Mouse (Mus musculus) neural tube, embryonic 12.5 days (tissue): Measurements from ENCODE around the gene Hoxd11. TPM values are rescaled to one million over a fixed set of nuclear protein-coding genes. Genes with fewer than 3 reads are reported as not detected.

Experiments
- ATAC-seq: fragments of 200-750 bp; cut with Nextera tagmentation; 2 replicates; pipeline ENCODE4 v1.8.0; 2017; ENCODE audit warnings: low read depth, mild to moderate bottlenecking, moderate TSS enrichment, moderate library complexity; ENCODE audit not compliant: low FRiP score
- H3K27ac ChIP-seq: fragments of 300-500 bp; sonication (generic); 2 replicates; pipeline ENCODE4 v1.5.1; 2016
- H3K27me3 ChIP-seq: fragments of 300-500 bp; sonication (generic); replicated peaks from 2 replicates; pipeline ENCODE4 v1.6.1; 2016; ENCODE audit warnings: mild to moderate bottlenecking
- H3K36me3 ChIP-seq: fragments of 300-500 bp; sonication (generic); 2 replicates; pipeline ENCODE4 v1.6.1; 2016; ENCODE audit warnings: mild to moderate bottlenecking
- H3K4me1 ChIP-seq: fragments of 300-500 bp; sonication (generic); 2 replicates; pipeline ENCODE4 v1.6.1; 2016
- H3K4me2 ChIP-seq: fragments of 300-500 bp; sonication (generic); replicated peaks from 2 replicates; pipeline ENCODE4 v1.6.1; 2016; ENCODE audit warnings: mild to moderate bottlenecking
- H3K4me3 ChIP-seq: fragments of 300-500 bp; sonication (generic); 2 replicates; pipeline ENCODE4 v1.5.1; 2016
- H3K9ac ChIP-seq: fragments of 300-500 bp; sonication (generic); 2 replicates; pipeline ENCODE4 v1.6.1; 2016; ENCODE audit warnings: mild to moderate bottlenecking
- H3K9me3 ChIP-seq: fragments of 300-500 bp; sonication (generic); 2 replicates; pipeline ENCODE4 v1.6.1; 2016; ENCODE audit warnings: mild to moderate bottlenecking
- WGBS: fragments of 180-500 bp; shearing (Covaris S2); methylation state at CpG from one replicate; pipeline ENCODE4 v1.1.7; 2016; 5-methylcytosine and 5-hydroxymethylcytosine counted together
- polyA plus RNA-seq: library from polyadenylated mRNA; unstranded; fragments of >200 nt; fragmentation: Nextera tagmentation; extraction: Ambion mirVana; gene quantifications from 2 replicates; pipeline ENCODE4 v1.2.1, GENCODE M21; 2016

Gene Hoxd11
- polyA plus RNA-seq = 19.1 and 25.2 TPM in 2 replicates

GRCm38 (mm10) chr2:74678891-74679595 lies at the start of gene Hoxd11:
Hoxd11 (plus strand) TSS chr2:74679557.
- peak within 1 kb of the TSS; percentile 53 for H3K4me2 ChIP-seq
- H3K36me3 ChIP-seq = no peaks in the 10 kb centered on the region
- H3K4me3 ChIP-seq = peak within 1 kb of the TSS; percentile 50
- WGBS = under 1% methylated on average over 15 of the region's 15 CpGs
- H3K27me3 ChIP-seq = peaks cover 99% of the 10 kb centered on the region
- H3K4me1 ChIP-seq = peaks cover 18% of the 10 kb centered on the region
- peak within 1 kb of the TSS; percentile 26 for H3K27ac ChIP-seq
- peak within 1 kb of the TSS; percentile 53 for H3K9ac ChIP-seq
- H3K9me3 ChIP-seq = no peaks in the 10 kb centered on the region
- ATAC-seq = no peak

- no peak overlapping the region for H3K4me2 ChIP-seq
- WGBS = 66% methylated on average over 4 of the region's 4 CpGs
- ATAC-seq = no peak
These were observed 43.9 kb upstream of the Hoxd11 start for GRCm38 (mm10) chr2:74635412-74635811.

GRCm38 (mm10) chr2:74642431-74642830 lies 36.9 kb upstream of the Hoxd11 start:
- Histone ChIP-seq H3K27me3 (peaks cover 34% of the 10 kb centered on the region), H3K4me3 (no peak overlapping the region), H3K4me1 (no peaks in the 10 kb centered on the region), H3K36me3 (no peaks in the 10 kb centered on the region), H3K9ac (no peak overlapping the region), H3K27ac (no peak overlapping the region), H3K4me2 (no peak overlapping the region), H3K9me3 (no peaks in the 10 kb centered on the region)
- no peak for ATAC-seq
- WGBS = 64% methylated on average over 5 of the region's 5 CpGs

More at GRCm38 (mm10) chr2:74635412-74635811, 43.9 kb upstream of the Hoxd11 start:
- H3K36me3 ChIP-seq = no peaks in the 10 kb centered on the region
- no peak overlapping the region for H3K4me3 ChIP-seq
- H3K27ac ChIP-seq = no peak overlapping the region
- H3K27me3 ChIP-seq = no peaks in the 10 kb centered on the region
- H3K9ac ChIP-seq = no peak overlapping the region
- H3K9me3 ChIP-seq = no peaks in the 10 kb centered on the region
- no peaks in the 10 kb centered on the region for H3K4me1 ChIP-seq

GRCm38 (mm10) chr2:74645631-74646030 lies 33.7 kb upstream of the Hoxd11 start:
- no peaks in the 10 kb centered on the region for H3K9me3 ChIP-seq
- no peak for ATAC-seq
- H3K4me2 ChIP-seq = no peak overlapping the region
- no peaks in the 10 kb centered on the region for H3K36me3 ChIP-seq
- H3K9ac ChIP-seq = no peak overlapping the region
- peaks cover 66% of the 10 kb centered on the region for H3K27me3 ChIP-seq
- H3K27ac ChIP-seq = no peak overlapping the region
- no peak overlapping the region for H3K4me3 ChIP-seq
- no peaks in the 10 kb centered on the region for H3K4me1 ChIP-seq
- WGBS = 81% methylated on average over 3 of the region's 3 CpGs

GRCm38 (mm10) chr2:74647082-74647864 lies 32.1 kb upstream of the Hoxd11 start:
- no peak overlapping the region for H3K27ac ChIP-seq
- no peak for ATAC-seq
- H3K36me3 ChIP-seq = no peaks in the 10 kb centered on the region
- H3K9ac ChIP-seq = no peak overlapping the region
- no peaks in the 10 kb centered on the region for H3K4me1 ChIP-seq
- H3K4me3 ChIP-seq = no peak overlapping the region
- H3K4me2 ChIP-seq = no peak overlapping the region
- H3K9me3 ChIP-seq = no peaks in the 10 kb centered on the region
- H3K27me3 ChIP-seq = peaks cover 75% of the 10 kb centered on the region
- WGBS = 14% methylated on average over 7 of the region's 7 CpGs

- 37% methylated on average over 2 of the region's 2 CpGs for WGBS
- H3K4me1 ChIP-seq = peaks cover 12% of the 10 kb centered on the region
- H3K4me3 ChIP-seq = no peak overlapping the region
- ATAC-seq = no peak
- no peak overlapping the region for H3K9ac ChIP-seq
- H3K27ac ChIP-seq = no peak overlapping the region
- peaks cover 81% of the 10 kb centered on the region for H3K27me3 ChIP-seq
- H3K9me3 ChIP-seq = no peaks in the 10 kb centered on the region
- H3K36me3 ChIP-seq = no peaks in the 10 kb centered on the region
- H3K4me2 ChIP-seq = no peak overlapping the region
These were observed 26.4 kb upstream of the Hoxd11 start for GRCm38 (mm10) chr2:74652996-74653340.

GRCm38 (mm10) chr2:74653781-74654535 lies 25.4 kb upstream of the Hoxd11 start:
- no peaks in the 10 kb centered on the region for H3K9me3 ChIP-seq
- H3K4me3 ChIP-seq = no peak overlapping the region
- H3K4me1 ChIP-seq = peaks cover 17% of the 10 kb centered on the region
- 9% methylated on average over 17 of the region's 17 CpGs for WGBS
- H3K36me3 ChIP-seq = no peaks in the 10 kb centered on the region
- H3K27ac ChIP-seq = no peak overlapping the region
- no peak overlapping the region for H3K4me2 ChIP-seq
- ATAC-seq = no peak
- peaks cover 81% of the 10 kb centered on the region for H3K27me3 ChIP-seq
- H3K9ac ChIP-seq = no peak overlapping the region

GRCm38 (mm10) chr2:74654743-74655419 lies 24.5 kb upstream of the Hoxd11 start:
- Histone ChIP-seq H3K4me1 (peaks cover 17% of the 10 kb centered on the region), H3K36me3 (no peaks in the 10 kb centered on the region), H3K27ac (no peak overlapping the region), H3K27me3 (peaks cover 81% of the 10 kb centered on the region), H3K9me3 (no peaks in the 10 kb centered on the region), H3K9ac (no peak overlapping the region), H3K4me3 (peak overlapping the region; percentile 33; the same call in 1 of the 2 replicates), H3K4me2 (peak overlapping the region; percentile 62)
- ATAC-seq = no peak
- 2% methylated on average over 20 of the region's 20 CpGs for WGBS

GRCm38 (mm10) chr2:74655420-74655781 lies 24.0 kb upstream of the Hoxd11 start:
- Histone ChIP-seq H3K4me1 (peaks cover 17% of the 10 kb centered on the region), H3K9me3 (no peaks in the 10 kb centered on the region), H3K27me3 (peaks cover 81% of the 10 kb centered on the region), H3K4me2 (peak overlapping the region; percentile 62), H3K27ac (no peak overlapping the region), H3K36me3 (no peaks in the 10 kb centered on the region), H3K9ac (peak overlapping the region; percentile 40; the same call in 1 of the 2 replicates), H3K4me3 (peak overlapping the region; percentile 33)
- 0 out of 2 replicates have a peak, but pooled peaks have one; percentile 18 for ATAC-seq
- WGBS = 2% methylated on average over 29 of the region's 47 CpGs

GRCm38 (mm10) chr2:74655821-74656631 lies 23.3 kb upstream of the Hoxd11 start:
- Histone ChIP-seq H3K4me3 (peak overlapping the region; percentile 33), H3K9me3 (no peaks in the 10 kb centered on the region), H3K4me2 (peak overlapping the region; percentile 62), H3K9ac (peak overlapping the region; percentile 40; the same call in 1 of the 2 replicates), H3K27ac (no peak overlapping the region), H3K27me3 (peaks cover 83% of the 10 kb centered on the region), H3K4me1 (peaks cover 17% of the 10 kb centered on the region), H3K36me3 (no peaks in the 10 kb centered on the region)
- ATAC-seq = peak; percentile 32; the same call in 1 of the 2 replicates
- under 1% methylated on average over 54 of the region's 69 CpGs for WGBS

- peaks cover 19% of the 10 kb centered on the region for H3K4me1 ChIP-seq
- H3K4me2 ChIP-seq = no peak overlapping the region
- no peaks in the 10 kb centered on the region for H3K36me3 ChIP-seq
- peaks cover 87% of the 10 kb centered on the region for H3K27me3 ChIP-seq
- H3K4me3 ChIP-seq = no peak overlapping the region
- no peaks in the 10 kb centered on the region for H3K9me3 ChIP-seq
- H3K9ac ChIP-seq = no peak overlapping the region
- no peak for ATAC-seq
- WGBS = 3% methylated on average over 4 of the region's 4 CpGs
- H3K27ac ChIP-seq = no peak overlapping the region
These were observed 22.7 kb upstream of the Hoxd11 start for GRCm38 (mm10) chr2:74656632-74657021.
